Mouse (Mus musculus) E14TG2a.4 (cell line): ENCODE measurements around the gene Tmem62.

Experiments
- H3K27me3 ChIP-seq: 2 replicates; pipeline ENCODE4 v1.6.1; 2014; ENCODE audit warnings: low read length, control low read depth; ENCODE audit not compliant: insufficient read depth
- H3K36me3 ChIP-seq: 2 replicates; pipeline ENCODE4 v1.6.1; 2014; ENCODE audit warnings: low read length, control low read depth; ENCODE audit not compliant: insufficient read depth
- H3K4me1 ChIP-seq: replicated peaks from 2 replicates; pipeline ENCODE4 v1.6.1; 2014; ENCODE audit warnings: low read depth, low read length, control low read depth
- H3K4me3 ChIP-seq: replicated peaks from 2 replicates; pipeline ENCODE4 v1.5.1; 2014; ENCODE audit warnings: mild to moderate bottlenecking, low read length
- H3K9me3 ChIP-seq: 2 replicates; pipeline ENCODE4 v1.6.1; 2014; ENCODE audit warnings: low read length, control low read depth
- CTCF ChIP-seq: conservative IDR thresholded peaks from 2 replicates; pipeline ENCODE4 v1.5.1; 2014; ENCODE audit warnings: low read length
- NANOG ChIP-seq: IDR thresholded peaks from 2 replicates; pipeline ENCODE4 v1.6.1; 2014; ENCODE audit warnings: borderline replicate concordance, low read length, mixed read lengths
- POU5F1 ChIP-seq: IDR thresholded peaks from 2 replicates; pipeline ENCODE4 v1.6.1; 2014; ENCODE audit warnings: low read length, borderline replicate concordance

Tmem62 gene

DNA sequence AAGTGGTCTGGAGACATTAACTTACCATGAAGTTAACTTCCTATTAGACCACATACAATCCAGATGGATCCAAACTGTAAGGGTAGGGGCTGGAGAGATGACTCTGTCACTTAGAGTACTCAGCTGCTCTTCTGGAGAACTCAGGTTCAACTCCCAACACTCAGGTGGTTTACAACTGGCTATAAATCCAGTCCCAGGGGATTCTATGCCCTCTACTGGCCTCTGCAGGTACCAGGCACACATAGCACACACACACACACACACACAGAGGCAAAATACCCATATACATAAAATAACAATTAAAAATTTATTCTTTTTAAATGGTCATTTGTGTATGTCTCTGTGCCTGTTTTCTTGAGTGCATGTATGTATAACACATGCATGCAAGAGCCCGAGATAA lies 62.6 kb downstream of the Tmem62 start:
- Histone ChIP-seq H3K9me3 (no peaks in the 10 kb centered on the region), H3K4me1 (no peaks in the 10 kb centered on the region), H3K27me3 (no peaks in the 10 kb centered on the region), H3K36me3 (no peaks in the 10 kb centered on the region), H3K4me3 (no peak overlapping the region)
- no peak for TF ChIP-seq POU5F1
- peak; percentile 12; the same call in 1 of the 2 replicates for TF ChIP-seq CTCF
- TF ChIP-seq NANOG, result no peak

- Histone ChIP-seq H3K4me1 (peaks cover 13% of the 10 kb centered on the region), H3K36me3 (no peaks in the 10 kb centered on the region), H3K4me3 (no peak overlapping the region), H3K27me3 (no peaks in the 10 kb centered on the region), H3K9me3 (no peaks in the 10 kb centered on the region)
- TF ChIP-seq NANOG (no peak), CTCF (peak; percentile 46)
Measured at GRCm38 (mm10) chr2:121041098-121041497, 64.3 kb downstream of the Tmem62 start.

DNA sequence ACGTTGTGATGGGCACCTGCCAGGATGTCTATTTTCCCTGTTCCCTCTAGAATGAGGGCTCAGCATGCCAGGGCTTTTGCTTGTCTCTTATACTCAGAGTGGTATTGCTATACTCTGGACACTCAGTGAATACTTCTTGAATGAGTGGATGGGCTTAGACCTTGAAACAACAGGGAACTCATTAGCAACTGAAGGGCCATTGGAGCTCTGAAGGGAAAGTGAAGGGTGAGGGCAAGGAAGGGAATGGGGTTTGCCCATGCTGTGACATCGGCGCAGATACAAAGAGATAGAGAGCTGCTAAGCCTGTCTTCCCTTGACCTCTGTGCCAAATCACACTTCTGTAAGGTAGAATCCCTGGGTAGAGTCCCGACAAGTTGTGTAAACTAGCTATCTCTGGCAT lies 68.8 kb downstream of the Tmem62 start:
- TF ChIP-seq NANOG (peak; percentile 77; the same call in 1 of the 2 replicates), POU5F1 (no peak), CTCF (no peak)
- no peaks in the 10 kb centered on the region for H3K36me3 ChIP-seq
- no peaks in the 10 kb centered on the region for H3K9me3 ChIP-seq
- peaks cover 23% of the 10 kb centered on the region for H3K4me1 ChIP-seq
- peaks cover 7% of the 10 kb centered on the region; the same call in 1 of the 2 replicates for H3K27me3 ChIP-seq
- H3K4me3 ChIP-seq, result no peak overlapping the region

- 0 out of 2 replicates have a peak, but pooled peaks cover 3% of the 10 kb centered on the region for H3K4me1 ChIP-seq
- TF ChIP-seq NANOG (no peak), POU5F1 (no peak), CTCF (no peak)
- peaks cover 7% of the 10 kb centered on the region; the same call in 1 of the 2 replicates for H3K27me3 ChIP-seq
- H3K9me3 ChIP-seq, result no peaks in the 10 kb centered on the region
- H3K36me3 ChIP-seq, result no peaks in the 10 kb centered on the region
- no peak overlapping the region for H3K4me3 ChIP-seq
Measured at GRCm38 (mm10) chr2:121052176-121052575, 75.4 kb downstream of the Tmem62 start.

DNA sequence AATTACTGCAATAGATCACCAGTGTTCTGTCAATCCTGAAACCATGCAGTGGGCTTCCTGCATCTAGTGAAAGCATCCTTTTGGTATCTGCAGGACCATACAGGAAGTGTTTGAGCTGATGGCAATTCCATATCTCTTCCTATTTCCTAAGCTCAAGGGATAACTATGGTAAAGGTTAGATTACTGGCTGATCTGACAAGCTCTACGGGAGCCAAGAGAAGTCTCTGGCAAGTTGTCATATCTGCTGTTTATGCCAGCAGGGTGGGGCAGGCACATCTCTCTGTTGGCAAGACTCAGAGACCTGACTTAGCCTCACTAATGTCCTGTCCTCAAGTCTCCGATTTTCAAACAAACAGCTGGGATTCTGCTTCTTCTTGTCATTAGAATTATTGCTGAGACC lies 77.2 kb downstream of the Tmem62 start:
- TF ChIP-seq NANOG (no peak), CTCF (no peak), POU5F1 (no peak)
- no peak overlapping the region for H3K4me3 ChIP-seq
- no peaks in the 10 kb centered on the region for H3K27me3 ChIP-seq
- no peaks in the 10 kb centered on the region for H3K36me3 ChIP-seq
- no peaks in the 10 kb centered on the region for H3K4me1 ChIP-seq
- H3K9me3 ChIP-seq, result no peaks in the 10 kb centered on the region

GRCm38 (mm10) chr2:121055915-121056314 lies 79.1 kb downstream of the Tmem62 start:
- no peaks in the 10 kb centered on the region for H3K4me1 ChIP-seq
- no peaks in the 10 kb centered on the region for H3K27me3 ChIP-seq
- H3K36me3 ChIP-seq, result no peaks in the 10 kb centered on the region
- TF ChIP-seq POU5F1 (no peak), NANOG (no peak)
- H3K9me3 ChIP-seq, result no peaks in the 10 kb centered on the region
- H3K4me3 ChIP-seq, result no peak overlapping the region
